Mouse (Mus musculus) kidney, postnatal 25 days (tissue): ENCODE results near the gene Notch2.

Experiments
- DNase-seq, 2 experiments: peaks; one replicate each; pipeline ENCODE4 v3.0.0; 2021; ENCODE audit warnings: mixed read lengths in 2 of 2

Notch2 gene

GRCm38 (mm10) chr3:98160330-98160729 lies 147.0 kb downstream of the Notch2 start, which contains the start of gene Adam30:
Gene Adam30, plus strand, starts transcription at chr3:98160630.
- no peak for DNase-seq

GRCm38 (mm10) chr3:98178340-98178739 lies 165.0 kb downstream of the Notch2 start:
- DNase-seq: peak; percentile 78 to 83

GRCm38 (mm10) chr3:98180805-98181204 lies 167.5 kb downstream of the Notch2 start:
- peak; percentile 62 to 73 for DNase-seq

GRCm38 (mm10) chr3:98185163-98185714 lies 171.9 kb downstream of the Notch2 start:
- no peak for DNase-seq

GRCm38 (mm10) chr3:98187777-98188176 lies 174.4 kb downstream of the Notch2 start:
- no peak for DNase-seq

GRCm38 (mm10) chr3:98197711-98198532 lies 184.6 kb downstream of the Notch2 start:
- DNase-seq: no peak

GRCm38 (mm10) chr3:98199747-98200146 lies 186.4 kb downstream of the Notch2 start:
- DNase-seq: no peak
